Comparison of ENCODE assay signal across 16 mouse cellular contexts in the genomic region with DNA sequence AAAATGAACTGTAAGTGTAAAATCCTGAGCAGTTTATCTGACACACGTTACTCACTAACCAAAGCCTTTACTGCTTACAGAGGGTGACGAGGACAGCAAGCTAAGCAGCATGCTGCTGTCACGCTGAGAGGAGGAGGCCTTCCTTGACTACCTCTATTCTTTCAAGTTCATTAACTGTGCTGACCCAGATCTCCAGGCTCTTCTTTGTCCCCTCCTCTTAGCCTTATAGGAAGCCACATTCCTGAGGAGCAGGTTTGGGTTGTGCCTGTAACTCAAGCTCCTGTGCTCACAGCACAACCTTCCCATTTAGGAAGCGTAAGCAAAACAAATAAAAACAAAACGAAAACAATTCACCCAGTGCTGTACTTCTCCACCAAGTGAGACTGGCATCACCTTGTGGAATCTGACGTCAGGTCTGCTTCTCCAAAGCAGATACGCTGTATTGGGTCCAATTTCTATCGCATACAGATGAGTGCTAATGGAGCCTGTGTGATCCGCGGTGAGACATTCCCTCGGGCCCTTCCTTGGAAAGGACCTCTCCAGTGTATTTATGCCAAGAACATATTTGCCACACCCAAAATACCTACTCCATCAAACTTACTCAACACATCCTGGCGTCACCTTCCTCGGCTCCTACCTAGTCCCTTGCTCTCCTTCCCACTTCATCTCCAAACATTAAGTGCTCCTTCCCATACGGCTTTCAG. TPM values are rescaled to one million over a fixed set of nuclear protein-coding genes. Genes with fewer than 3 reads are reported as not detected.
DNase-seq lines count a peak whose midpoint lies in the region; ATAC-seq and TF ChIP-seq lines count a peak whose summit lies in the region.
"Had no signal": no experiment of that assay in that cellular context is flagged by ENCODE, and none has a peak within 500 bp of the region (broad histone marks: within the 10 kb centered on the region; RNA-seq: fewer than 3 reads in every experiment).

No protein-coding gene starts in this region.

- TF ChIP-seq POLR2A in ES-Bruce4 (IDR thresholded peaks at IDR 0.05; ENCODE audit: insufficient read depth, low read length), result no peak

- WGBS in heart, embryonic 14.5 days, result 78% methylated on average over 14 of the region's 14 CpGs
- 59% methylated on average over 14 of the region's 14 CpGs for WGBS in kidney, embryonic 15.5 days
- 63% methylated on average over 14 of the region's 14 CpGs for WGBS in embryonic facial prominence, embryonic 14.5 days

- 0 out of 2 replicates have a peak overlapping the region, but pooled peaks have one; percentile 8 for H3K4me2 ChIP-seq in heart, embryonic 14.5 days (ENCODE audit: low read length)
- 0 out of 2 replicates have a peak overlapping the region, but pooled peaks have one; percentile 17 for H3K4me2 ChIP-seq in kidney, embryonic 15.5 days
- no peak overlapping the region for H3K4me2 ChIP-seq in embryonic facial prominence, embryonic 14.5 days (ENCODE audit: low read depth, low read length)
- H3K4me2 ChIP-seq: midbrain, embryonic 15.5 days had no signal

- ATAC-seq in heart, embryonic 14.5 days (ENCODE audit: insufficient number of reproducible peaks, insufficient read depth, low FRiP score, low read depth), result no peak
- ATAC-seq in kidney, embryonic 15.5 days (replicated peaks; ENCODE audit: low FRiP score), result peak; percentile 87
- peak; percentile 62; the same call in 1 of the 2 replicates for ATAC-seq in embryonic facial prominence, embryonic 14.5 days (ENCODE audit: low read depth)
- no peak for ATAC-seq in inflammation-experienced regulatory T-cells, adult 6 months
- ATAC-seq: intestine, embryonic 16.5 days; midbrain, embryonic 15.5 days had no signal

- no peak overlapping the region for H3K9ac ChIP-seq in heart, embryonic 14.5 days (ENCODE audit: low read length)
- H3K9ac ChIP-seq in kidney, embryonic 15.5 days, result no peak overlapping the region
- H3K9ac ChIP-seq in ES-Bruce4 (ENCODE audit: low read depth, poor library complexity, severe bottlenecking), result no peak overlapping the region
- H3K9ac ChIP-seq in embryonic facial prominence, embryonic 14.5 days (ENCODE audit: low read depth, low read length), result no peak overlapping the region
- H3K9ac ChIP-seq: midbrain, embryonic 15.5 days had no signal

- no peaks in the 10 kb centered on the region for H3K9me3 ChIP-seq in heart, embryonic 14.5 days (ENCODE audit: control insufficient read depth, low read length)
- H3K9me3 ChIP-seq in kidney, embryonic 15.5 days (replicated peaks), result no peaks in the 10 kb centered on the region
- no peaks in the 10 kb centered on the region for H3K9me3 ChIP-seq in ES-Bruce4 (replicated peaks; ENCODE audit: control insufficient read depth, insufficient read depth, low read length, poor library complexity, severe bottlenecking)
- no peaks in the 10 kb centered on the region for H3K9me3 ChIP-seq in embryonic facial prominence, embryonic 14.5 days (ENCODE audit: control insufficient read depth, low read length)
- H3K9me3 ChIP-seq: heart, embryonic 10.5 days; midbrain, embryonic 15.5 days had no signal

- no peak for TF ChIP-seq CTCF in ES-Bruce4 (IDR thresholded peaks at IDR 0.05; ENCODE audit: low read depth, low read length)

- H3K27ac ChIP-seq in heart, embryonic 14.5 days (replicated peaks in 1 of 2; ENCODE audit: control insufficient read depth in 1 of 2, insufficient read depth in 1 of 2, low read depth in 2 of 2, low read length in 2 of 2), result no peak overlapping the region
- H3K27ac ChIP-seq in kidney, embryonic 15.5 days, result peak overlapping the region; percentile 37; the same call in 1 of the 2 replicates
- H3K27ac ChIP-seq in ES-Bruce4 (ENCODE audit: insufficient read depth, low read length), result 0 out of 2 replicates have a peak overlapping the region, but pooled peaks have one; percentile 46
- H3K27ac ChIP-seq in embryonic facial prominence, embryonic 14.5 days (replicated peaks; ENCODE audit: low read depth, low read length), result no peak overlapping the region
- H3K27ac ChIP-seq: heart, embryonic 10.5 days; midbrain, embryonic 15.5 days had no signal

- no peak overlapping the region for H3K4me3 ChIP-seq in heart, embryonic 14.5 days (ENCODE audit: control insufficient read depth in 1 of 2, insufficient read depth in 1 of 2, low read depth in 1 of 2, low read length in 2 of 2)
- H3K4me3 ChIP-seq in kidney, embryonic 15.5 days (replicated peaks), result no peak overlapping the region
- H3K4me3 ChIP-seq in ES-Bruce4 (ENCODE audit: low read depth, low read length), result no peak overlapping the region
- no peak overlapping the region for H3K4me3 ChIP-seq in embryonic facial prominence, embryonic 14.5 days (ENCODE audit: low read depth, low read length)
- H3K4me3 ChIP-seq: heart, embryonic 10.5 days; midbrain, embryonic 15.5 days had no signal

- no peak for DNase-seq in heart, postnatal 25 days (ENCODE audit: low spot score)
- DNase-seq in kidney, postnatal 4 days, result no peak
- peak; percentile 51 for DNase-seq in embryonic facial prominence, embryonic 14.5 days (ENCODE audit: low spot score)
- no peak for DNase-seq in spleen, adult 18-20 months
- DNase-seq: adrenal gland, adult 8-10 months; cerebellum, adult 9-11 months; embryo, embryonic 11 days; right cerebral cortex, postnatal 25 days; thymus, adult 18-20 months had no signal

- TF ChIP-seq EP300 in ES-Bruce4 (IDR thresholded peaks at IDR 0.05; ENCODE audit: insufficient read depth, low read depth, low read length), result no peak

- intact Hi-C loops in heart, postnatal 25 days (cut with DNase I), result no loop called here

- H3K36me3 ChIP-seq in heart, embryonic 14.5 days (ENCODE audit: control insufficient read depth, insufficient read depth, low read length), result 0 out of 2 replicates have a peak, but pooled peaks cover 3% of the 10 kb centered on the region
- H3K36me3 ChIP-seq in kidney, embryonic 15.5 days, result no peaks in the 10 kb centered on the region
- H3K36me3 ChIP-seq in ES-Bruce4 (ENCODE audit: control insufficient read depth, insufficient read depth, low read length, poor library complexity, severe bottlenecking), result no peaks in the 10 kb centered on the region
- H3K36me3 ChIP-seq in embryonic facial prominence, embryonic 14.5 days (ENCODE audit: control insufficient read depth, insufficient read depth, low read length), result no peaks in the 10 kb centered on the region
- H3K36me3 ChIP-seq: midbrain, embryonic 15.5 days had no signal

- H3K4me1 ChIP-seq in heart, embryonic 14.5 days (ENCODE audit: control insufficient read depth in 2 of 2, insufficient read depth in 2 of 2, low read length in 2 of 2), result peaks cover 6 to 31% of the 10 kb centered on the region in 2 experiments; a peak in 3 of 4 replicates
- H3K4me1 ChIP-seq in kidney, embryonic 15.5 days, result peaks cover 16% of the 10 kb centered on the region
- no peaks in the 10 kb centered on the region for H3K4me1 ChIP-seq in ES-Bruce4 (ENCODE audit: control insufficient read depth, insufficient read depth, low read length)
- H3K4me1 ChIP-seq in embryonic facial prominence, embryonic 14.5 days (ENCODE audit: control insufficient read depth, insufficient read depth, low read length), result no peaks in the 10 kb centered on the region

- no peaks in the 10 kb centered on the region for H3K27me3 ChIP-seq in heart, embryonic 14.5 days (ENCODE audit: control insufficient read depth, insufficient read depth, low read length)
- H3K27me3 ChIP-seq in kidney, embryonic 15.5 days, result no peaks in the 10 kb centered on the region
- no peaks in the 10 kb centered on the region for H3K27me3 ChIP-seq in ES-Bruce4 (ENCODE audit: control insufficient read depth, insufficient read depth, low read length, poor library complexity, severe bottlenecking)
- no peaks in the 10 kb centered on the region for H3K27me3 ChIP-seq in embryonic facial prominence, embryonic 14.5 days (replicated peaks; ENCODE audit: control insufficient read depth, insufficient read depth, low read length)
- H3K27me3 ChIP-seq: midbrain, embryonic 15.5 days had no signal

RNA-seq across cellular contexts. Expression of a gene that starts 10.1 kb away (rescaled TPM):
- 21.6 and 23.3 TPM in 2 replicates for polyA plus RNA-seq in heart, embryonic 14.5 days (2014; fragmentation: Nextera tagmentation; extraction: Ambion mirVana)
- 10 to 100 TPM; 23.8 to 25.2 TPM for total RNA-seq in heart, postnatal 25 days (2021)
- 5.5 and 5.6 TPM in 2 replicates for polyA plus RNA-seq in kidney, embryonic 15.5 days (2015; fragmentation: Nextera tagmentation; extraction: Ambion mirVana)
- polyA plus RNA-seq in ES-Bruce4 (2011; ENCODE audit: insufficient read depth, insufficient read length, low read depth, missing spikeins), result 18.4 and 18.7 TPM in 2 replicates
- 6.9 and 7.0 TPM in 2 replicates for polyA plus RNA-seq in embryonic facial prominence, embryonic 14.5 days (2014; fragmentation: Nextera tagmentation; extraction: Ambion mirVana)
- 10 to 100 TPM in 1 of 3 experiments, 1 to 10 TPM in 2; 7.7 to 10.3 (median 9.6) TPM for polyA plus RNA-seq in inflammation-experienced regulatory T-cells, adult 6 months (2017; shearing (Covaris generic))

Comparison
In these comparisons a context has a peak if more than half of its experiments do, and no peak if none do; other contexts are left out.
1. ATAC-seq: peak in kidney, embryonic 15.5 days (single experiment) and embryonic facial prominence, embryonic 14.5 days (single experiment); none in heart, embryonic 14.5 days (single experiment) and inflammation-experienced regulatory T-cells, adult 6 months (single experiment).
2. H3K27ac ChIP-seq: peak in kidney, embryonic 15.5 days (single experiment) and ES-Bruce4 (single experiment); none in heart, embryonic 14.5 days (0 of 2) and embryonic facial prominence, embryonic 14.5 days (single experiment).